Mouse (Mus musculus): ENCODE measurements around the gene Pttg1ip. TPM values are rescaled to one million over a fixed set of nuclear protein-coding genes. Genes with fewer than 3 reads are reported as not detected.

The Pttg1ip gene
- 101 TPM for polyA plus RNA-seq (2017; shearing (Covaris generic))

DNA sequence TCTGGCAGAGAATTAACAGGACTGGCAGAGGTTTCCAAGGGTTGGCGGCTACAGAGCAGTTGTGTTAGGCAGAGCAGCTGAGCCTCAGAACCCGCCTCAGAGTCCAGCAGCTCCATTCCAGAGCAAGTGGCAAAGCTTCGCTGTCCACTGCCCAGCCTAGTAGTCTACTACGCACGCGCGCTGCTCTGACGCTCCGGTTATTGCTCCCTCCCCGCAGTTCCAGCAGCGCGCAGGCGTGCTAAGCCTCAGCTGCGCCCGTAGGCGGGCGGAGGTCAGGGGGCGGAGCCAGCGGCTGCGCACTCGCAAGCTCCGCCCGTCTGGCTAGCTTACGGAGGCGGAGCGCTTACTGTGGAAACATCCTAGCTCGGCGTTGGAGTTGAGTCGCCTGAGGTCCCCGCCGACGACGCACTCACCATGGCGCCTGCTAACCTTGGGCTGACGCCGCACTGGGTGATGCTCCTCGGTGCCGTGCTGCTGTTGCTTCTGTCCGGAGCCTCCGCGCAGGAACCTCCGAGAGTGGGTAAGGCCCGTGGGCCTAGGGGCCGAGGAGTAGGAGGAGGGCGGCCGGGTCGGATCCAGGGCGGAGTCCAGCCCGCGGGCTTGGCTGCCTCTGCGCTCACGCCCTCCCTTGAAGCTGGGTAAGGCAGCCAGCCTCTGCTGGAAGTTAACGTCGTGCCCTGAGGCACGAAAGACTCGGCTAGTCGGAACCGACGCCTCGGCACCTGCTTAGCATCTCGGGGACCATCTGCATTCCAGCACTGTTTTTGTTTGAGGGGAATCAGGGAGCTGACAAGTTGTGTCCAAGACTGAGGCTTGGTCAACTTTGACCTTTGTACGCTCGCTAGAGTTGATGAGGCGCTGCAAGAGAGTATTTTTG lies at the start of gene Pttg1ip:
Gene Pttg1ip (plus strand): TSS at position 313 of the 877 bp plus-strand sequence.

DNA sequence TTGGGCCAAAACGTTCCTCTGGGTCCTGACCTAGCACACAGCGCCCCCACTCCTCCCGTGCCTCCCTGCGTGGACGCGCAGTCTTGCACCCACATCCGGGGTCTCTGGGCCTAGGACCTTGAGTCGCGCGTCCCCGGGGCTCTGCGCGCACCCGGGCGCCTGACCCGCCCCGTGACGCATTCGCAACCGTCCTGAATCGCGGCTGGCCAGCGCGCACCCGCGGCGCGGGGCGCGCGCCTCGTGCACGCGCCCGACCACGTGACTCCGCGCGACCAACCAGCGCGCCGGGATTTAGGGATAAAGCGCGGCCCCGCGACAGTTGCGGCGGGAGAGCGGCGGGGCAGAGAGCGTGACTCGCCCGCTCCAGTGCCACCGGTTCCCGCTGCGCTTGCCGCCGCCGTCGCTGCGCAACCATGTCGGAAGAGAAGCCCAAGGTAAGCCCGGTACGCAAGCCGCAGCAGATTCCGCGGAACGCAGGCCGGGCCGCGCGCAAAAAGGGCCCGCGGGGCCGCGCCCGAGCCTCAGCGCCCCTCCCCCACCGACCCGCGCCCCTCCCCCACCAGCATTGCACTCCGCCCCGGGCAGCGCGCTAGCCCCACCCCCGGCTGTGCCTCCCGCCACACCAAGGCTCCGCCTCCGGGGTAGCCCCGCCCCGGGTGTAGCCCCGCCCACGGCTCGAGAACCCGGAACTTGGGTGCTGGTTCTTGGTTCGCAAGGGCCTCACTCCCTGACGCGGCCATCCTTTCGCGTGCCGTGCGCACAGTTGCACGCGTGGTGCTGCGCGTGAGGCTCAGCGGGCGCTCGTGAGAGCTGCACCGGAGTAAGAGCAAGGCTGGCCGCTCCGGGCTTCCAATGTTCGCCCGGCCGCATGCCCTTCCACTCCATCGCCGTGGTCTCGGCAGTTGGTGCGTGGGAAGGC lies 24.6 kb downstream of the Pttg1ip start, which contains the start of the genes Sumo3 and Gm49325:
Gene Sumo3 (plus strand): TSS at position 190 of the 919 bp plus-strand sequence.
Gene Gm49325 (plus strand): TSS at position 290 of the 919 bp plus-strand sequence.

DNA sequence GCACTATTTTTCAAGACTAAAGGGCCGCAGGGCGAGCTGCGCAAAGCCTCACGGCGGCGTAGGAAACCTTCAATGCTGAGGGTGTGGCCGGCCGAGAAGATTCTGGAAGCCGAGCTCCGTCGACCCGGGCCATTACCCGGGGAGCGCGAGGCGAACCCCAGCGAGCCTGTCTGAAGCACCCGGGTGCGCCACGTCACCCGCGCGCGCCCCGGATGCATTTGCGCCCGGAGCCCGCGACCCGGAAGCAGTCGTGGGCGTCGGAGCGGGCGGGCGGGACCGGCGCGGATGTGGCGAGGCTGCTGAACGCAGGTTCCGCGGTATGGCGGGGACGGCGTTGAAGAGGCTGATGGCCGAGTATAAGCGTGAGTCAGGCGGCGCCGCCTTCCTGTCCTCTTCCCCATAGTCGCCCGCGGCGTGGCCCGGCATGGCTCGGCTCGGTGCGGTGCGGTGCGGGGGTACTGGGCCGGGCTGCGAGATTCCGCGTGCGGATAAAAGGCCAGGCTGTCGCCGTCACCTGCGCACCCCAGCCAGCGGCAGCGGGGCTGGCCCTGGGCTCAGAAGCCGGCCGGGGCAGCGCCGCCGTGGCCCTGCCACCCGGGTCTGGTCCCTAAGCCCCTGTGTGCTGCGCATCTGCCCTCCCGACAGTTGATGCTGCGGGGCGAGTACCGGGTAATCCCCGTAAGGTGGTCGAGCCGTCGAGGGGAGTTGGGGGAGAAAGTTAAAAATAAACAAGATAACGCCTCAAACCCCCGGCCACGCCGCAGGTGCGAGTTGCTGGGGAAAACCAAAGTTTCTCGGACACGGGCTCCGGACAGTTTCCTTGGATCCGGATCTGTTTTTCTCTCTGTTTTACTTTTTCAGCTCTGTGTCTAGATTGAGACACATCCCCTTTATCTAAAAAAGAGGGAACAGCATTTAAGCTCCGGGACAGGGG lies 40.8 kb downstream of the Pttg1ip start, which contains the start of gene Ube2g2:
Gene Ube2g2 (plus strand): TSS at position 221 of the 934 bp plus-strand sequence.

Other genes with a start within 250 kb of the Pttg1ip start
- 2.2 TPM for gene Adarb1, start 163.4 kb upstream of the Pttg1ip start, polyA plus RNA-seq (2017; shearing (Covaris generic))
- gene Fam207a, start 65.9 kb upstream of the Pttg1ip start, polyA plus RNA-seq (2017; shearing (Covaris generic)), result 44.5 TPM
- 545 TPM for gene Itgb2, start 51.5 kb upstream of the Pttg1ip start, polyA plus RNA-seq (2017; shearing (Covaris generic))
- gene Sumo3, start 24.4 kb downstream of the Pttg1ip start, polyA plus RNA-seq (2017; shearing (Covaris generic)), result 109 TPM
- not detected for gene Gm49325, start 24.5 kb downstream of the Pttg1ip start, polyA plus RNA-seq (2017; shearing (Covaris generic))
- 48.5 TPM for gene Ube2g2, start 40.6 kb downstream of the Pttg1ip start, polyA plus RNA-seq (2017; shearing (Covaris generic))
- 0.26 TPM for gene Tspear, start 104.8 kb downstream of the Pttg1ip start, polyA plus RNA-seq (2017; shearing (Covaris generic))
- not detected for gene Gm19402, start 109.0 kb downstream of the Pttg1ip start, polyA plus RNA-seq (2017; shearing (Covaris generic))
- not detected for gene Gm9508, start 115.5 kb downstream of the Pttg1ip start, polyA plus RNA-seq (2017; shearing (Covaris generic))
- not detected for gene Gm10272, start 124.9 kb downstream of the Pttg1ip start, polyA plus RNA-seq (2017; shearing (Covaris generic))
- gene Gm10024, start 129.7 kb downstream of the Pttg1ip start, polyA plus RNA-seq (2017; shearing (Covaris generic)), result not detected
- not detected for gene Gm10142, start 134.1 kb downstream of the Pttg1ip start, polyA plus RNA-seq (2017; shearing (Covaris generic))
- not detected for gene Krtap12-1, start 138.9 kb downstream of the Pttg1ip start, polyA plus RNA-seq (2017; shearing (Covaris generic))
- not detected for gene Gm10100, start 144.8 kb downstream of the Pttg1ip start, polyA plus RNA-seq (2017; shearing (Covaris generic))
- gene Gm18596, start 160.9 kb downstream of the Pttg1ip start, polyA plus RNA-seq (2017; shearing (Covaris generic)), result not detected
- not detected for gene Gm9736, start 169.6 kb downstream of the Pttg1ip start, polyA plus RNA-seq (2017; shearing (Covaris generic))
- gene Gm3233, start 178.0 kb downstream of the Pttg1ip start, polyA plus RNA-seq (2017; shearing (Covaris generic)), result not detected
- not detected for gene Gm3238, start 189.6 kb downstream of the Pttg1ip start, polyA plus RNA-seq (2017; shearing (Covaris generic))
- not detected for gene Gm7138, start 195.2 kb downstream of the Pttg1ip start, polyA plus RNA-seq (2017; shearing (Covaris generic))
- gene Gm3250, start 200.8 kb downstream of the Pttg1ip start, polyA plus RNA-seq (2017; shearing (Covaris generic)), result not detected
- gene Gm7137, start 206.5 kb downstream of the Pttg1ip start, polyA plus RNA-seq (2017; shearing (Covaris generic)), result not detected
- gene Gm9639, start 213.4 kb downstream of the Pttg1ip start, polyA plus RNA-seq (2017; shearing (Covaris generic)), result not detected
- not detected for gene Gm19668, start 217.4 kb downstream of the Pttg1ip start, polyA plus RNA-seq (2017; shearing (Covaris generic))
- gene Gm9507, start 230.1 kb downstream of the Pttg1ip start, polyA plus RNA-seq (2017; shearing (Covaris generic)), result not detected
- gene Gm2696, start 233.0 kb downstream of the Pttg1ip start, polyA plus RNA-seq (2017; shearing (Covaris generic)), result not detected
- gene Krtap10-4, start 245.4 kb downstream of the Pttg1ip start, polyA plus RNA-seq (2017; shearing (Covaris generic)), result not detected

Data from CD4-positive, CD25-positive, alpha-beta regulatory T cell (primary cell).